Mouse (Mus musculus) embryonic facial prominence, embryonic 10.5 days (tissue): ENCODE results near the gene Snd1. TPM values are rescaled to one million over a fixed set of nuclear protein-coding genes. Genes with fewer than 3 reads are reported as not detected.

ENCODE experiments used
- DNase-seq: peaks from one replicate; pipeline ENCODE4 v3.0.0-alpha.2; 2017; ENCODE audit warnings: low spot score
- H3K27ac ChIP-seq: fragments of 300-500 bp; sonication (generic); replicated peaks from 2 replicates; pipeline ENCODE4 v1.5.1; 2016; ENCODE audit warnings: mild to moderate bottlenecking
- H3K27me3 ChIP-seq: fragments of 300-500 bp; sonication (generic); replicated peaks from 2 replicates; pipeline ENCODE4 v1.6.1; 2016; ENCODE audit warnings: low read depth, mild to moderate bottlenecking; ENCODE audit not compliant: poor library complexity, severe bottlenecking
- H3K36me3 ChIP-seq: fragments of 300-500 bp; sonication (generic); replicated peaks from 2 replicates; pipeline ENCODE4 v1.6.1; 2016; ENCODE audit warnings: mild to moderate bottlenecking, moderate library complexity
- H3K4me1 ChIP-seq: fragments of 300-500 bp; sonication (generic); 2 replicates; pipeline ENCODE4 v1.6.1; 2016
- H3K4me3 ChIP-seq: fragments of 300-500 bp; sonication (generic); 2 replicates; pipeline ENCODE4 v1.5.1; 2016; ENCODE audit warnings: mild to moderate bottlenecking, moderate library complexity
- H3K9me3 ChIP-seq: fragments of 300-500 bp; sonication (generic); 2 replicates; pipeline ENCODE4 v1.6.1; 2016; ENCODE audit warnings: mild to moderate bottlenecking
- WGBS: fragments of 180-500 bp; shearing (Covaris S2); methylation state at CpG from one replicate; pipeline ENCODE4 v1.1.7; 2016; 5-methylcytosine and 5-hydroxymethylcytosine counted together
- polyA plus RNA-seq: library from polyadenylated mRNA; unstranded; fragments of >200 nt; fragmentation: Nextera tagmentation; extraction: Ambion mirVana; gene quantifications from 2 replicates; pipeline ENCODE4 v1.2.1, GENCODE M21; 2016

Snd1 gene
- 119 and 127 TPM in 2 replicates for polyA plus RNA-seq

- Histone ChIP-seq H3K4me3 (no peak within 1 kb of the TSS), H3K36me3 (no peaks in the 10 kb centered on the region), H3K27me3 (no peaks in the 10 kb centered on the region), H3K9me3 (no peaks in the 10 kb centered on the region), H3K4me1 (peaks cover 6% of the 10 kb centered on the region; the same call in 1 of the 2 replicates), H3K27ac (no peak within 1 kb of the TSS)
- 86% methylated on average over 5 of the region's 5 CpGs for WGBS
- no peak for DNase-seq
Observed at GRCm38 (mm10) chr6:28474839-28475238, at the start of gene Snd1. Gene Snd1, plus strand, starts transcription at chr6:28475139.

GRCm38 (mm10) chr6:28427096-28427839, 47.7 kb upstream of the Snd1 start, which contains the start of gene Fscn3:
Gene Fscn3, plus strand, starts transcription at chr6:28427789.
- H3K36me3 ChIP-seq = peaks cover 26% of the 10 kb centered on the region
- no peaks in the 10 kb centered on the region for H3K9me3 ChIP-seq
- 74% methylated on average over 3 of the region's 3 CpGs for WGBS
- H3K27me3 ChIP-seq = no peaks in the 10 kb centered on the region
- no peak within 1 kb of the TSS for H3K27ac ChIP-seq
- H3K4me1 ChIP-seq = peaks cover 17% of the 10 kb centered on the region
- H3K4me3 ChIP-seq = no peak within 1 kb of the TSS
- no peak for DNase-seq

GRCm38 (mm10) chr6:28428290-28428689, 46.6 kb upstream of the Snd1 start, which contains the start of gene Gcc1:
Gene Gcc1, minus strand, starts transcription at chr6:28428390.
- Histone ChIP-seq H3K4me3 (no peak within 1 kb of the TSS), H3K27ac (no peak within 1 kb of the TSS), H3K27me3 (no peaks in the 10 kb centered on the region), H3K4me1 (peaks cover 16% of the 10 kb centered on the region), H3K36me3 (peaks cover 26% of the 10 kb centered on the region), H3K9me3 (no peaks in the 10 kb centered on the region)
- WGBS = 84% methylated on average over 3 of the region's 3 CpGs
- no peak for DNase-seq

- Histone ChIP-seq H3K4me1 (peaks cover 6% of the 10 kb centered on the region), H3K4me3 (no peak overlapping the region), H3K36me3 (peaks cover 24% of the 10 kb centered on the region), H3K9me3 (no peaks in the 10 kb centered on the region), H3K27ac (no peak overlapping the region), H3K27me3 (no peaks in the 10 kb centered on the region)
- no peak for DNase-seq
- 89% methylated on average over 11 of the region's 11 CpGs for WGBS
Observed at GRCm38 (mm10) chr6:28429870-28430269, 45.1 kb upstream of the Snd1 start.

GRCm38 (mm10) chr6:28430795-28431537, 44.0 kb upstream of the Snd1 start:
- Histone ChIP-seq H3K4me3 (no peak overlapping the region), H3K9me3 (no peaks in the 10 kb centered on the region), H3K27ac (no peak overlapping the region), H3K4me1 (no peaks in the 10 kb centered on the region), H3K36me3 (peaks cover 14% of the 10 kb centered on the region), H3K27me3 (no peaks in the 10 kb centered on the region)
- WGBS = 80% methylated on average over 10 of the region's 10 CpGs
- no peak for DNase-seq

GRCm38 (mm10) chr6:28431538-28431855, 43.4 kb upstream of the Snd1 start:
- no peaks in the 10 kb centered on the region for H3K4me1 ChIP-seq
- H3K27me3 ChIP-seq = no peaks in the 10 kb centered on the region
- 77% methylated on average over 6 of the region's 6 CpGs for WGBS
- H3K9me3 ChIP-seq = no peaks in the 10 kb centered on the region
- no peak overlapping the region for H3K27ac ChIP-seq
- DNase-seq = no peak
- H3K4me3 ChIP-seq = no peak overlapping the region
- H3K36me3 ChIP-seq = peaks cover 10% of the 10 kb centered on the region

GRCm38 (mm10) chr6:28447937-28448336, 27.0 kb upstream of the Snd1 start:
- Histone ChIP-seq H3K36me3 (no peaks in the 10 kb centered on the region), H3K27ac (no peak overlapping the region), H3K27me3 (peaks cover 41% of the 10 kb centered on the region), H3K4me3 (no peak overlapping the region), H3K4me1 (peaks cover 12% of the 10 kb centered on the region), H3K9me3 (no peaks in the 10 kb centered on the region)
- no peak for DNase-seq
- WGBS = 84% methylated on average over 7 of the region's 7 CpGs

- H3K9me3 ChIP-seq = no peaks in the 10 kb centered on the region
- DNase-seq = no peak
- 71% methylated on average over 2 of the region's 2 CpGs for WGBS
- no peak within 1 kb of the TSS for H3K4me3 ChIP-seq
- H3K4me1 ChIP-seq = peaks cover 12% of the 10 kb centered on the region
- H3K27me3 ChIP-seq = peaks cover 46% of the 10 kb centered on the region
- no peak within 1 kb of the TSS for H3K27ac ChIP-seq
- H3K36me3 ChIP-seq = no peaks in the 10 kb centered on the region
Observed at GRCm38 (mm10) chr6:28449253-28449652, 25.7 kb upstream of the Snd1 start, which contains the start of gene Pax4. Gene Pax4, minus strand, starts transcription at chr6:28449353.

- DNase-seq = peak; percentile 42
- Histone ChIP-seq H3K4me1 (peaks cover 12% of the 10 kb centered on the region), H3K36me3 (no peaks in the 10 kb centered on the region), H3K9me3 (no peaks in the 10 kb centered on the region), H3K4me3 (no peak overlapping the region), H3K27ac (no peak overlapping the region), H3K27me3 (peaks cover 46% of the 10 kb centered on the region)
- WGBS = 17% methylated on average over 5 of the region's 5 CpGs
Observed at GRCm38 (mm10) chr6:28450481-28450880, 24.5 kb upstream of the Snd1 start.

- H3K27ac ChIP-seq = no peak overlapping the region
- peaks cover 12% of the 10 kb centered on the region for H3K4me1 ChIP-seq
- DNase-seq = peak; percentile 42
- under 1% methylated on average over 12 of the region's 12 CpGs for WGBS
- H3K27me3 ChIP-seq = peaks cover 46% of the 10 kb centered on the region
- H3K36me3 ChIP-seq = no peaks in the 10 kb centered on the region
- 0 out of 2 replicates have a peak overlapping the region, but pooled peaks have one; percentile 29 for H3K4me3 ChIP-seq
- H3K9me3 ChIP-seq = no peaks in the 10 kb centered on the region
Observed at GRCm38 (mm10) chr6:28450977-28451376, 24.0 kb upstream of the Snd1 start.

- no peaks in the 10 kb centered on the region; the same call in 1 of the 2 replicates for H3K27me3 ChIP-seq
- no peaks in the 10 kb centered on the region for H3K9me3 ChIP-seq
- no peak overlapping the region for H3K4me3 ChIP-seq
- no peak overlapping the region for H3K27ac ChIP-seq
- no peaks in the 10 kb centered on the region for H3K36me3 ChIP-seq
- H3K4me1 ChIP-seq = no peaks in the 10 kb centered on the region
- DNase-seq = no peak
Observed at GRCm38 (mm10) chr6:28459221-28459668, 15.7 kb upstream of the Snd1 start.

- WGBS = 9% methylated on average over 5 of the region's 5 CpGs
- Histone ChIP-seq H3K9me3 (no peaks in the 10 kb centered on the region), H3K4me3 (no peak overlapping the region), H3K4me1 (no peaks in the 10 kb centered on the region), H3K36me3 (no peaks in the 10 kb centered on the region), H3K27ac (no peak overlapping the region), H3K27me3 (no peaks in the 10 kb centered on the region)
- peak; percentile 61 for DNase-seq
Observed at GRCm38 (mm10) chr6:28460534-28460933, 14.4 kb upstream of the Snd1 start.

GRCm38 (mm10) chr6:28464630-28465029, 10.3 kb upstream of the Snd1 start:
- no peak for DNase-seq
- WGBS = 62% methylated on average over 6 of the region's 6 CpGs

More at GRCm38 (mm10) chr6:28464630-28465029, 10.3 kb upstream of the Snd1 start:
- no peak overlapping the region for H3K4me3 ChIP-seq
- no peaks in the 10 kb centered on the region for H3K9me3 ChIP-seq
- no peaks in the 10 kb centered on the region for H3K36me3 ChIP-seq
- H3K27me3 ChIP-seq = no peaks in the 10 kb centered on the region
- no peak overlapping the region for H3K27ac ChIP-seq
- no peaks in the 10 kb centered on the region for H3K4me1 ChIP-seq
